Mouse (Mus musculus): ENCODE results near the gene Rnf113a2.

The Rnf113a2 gene

DNA sequence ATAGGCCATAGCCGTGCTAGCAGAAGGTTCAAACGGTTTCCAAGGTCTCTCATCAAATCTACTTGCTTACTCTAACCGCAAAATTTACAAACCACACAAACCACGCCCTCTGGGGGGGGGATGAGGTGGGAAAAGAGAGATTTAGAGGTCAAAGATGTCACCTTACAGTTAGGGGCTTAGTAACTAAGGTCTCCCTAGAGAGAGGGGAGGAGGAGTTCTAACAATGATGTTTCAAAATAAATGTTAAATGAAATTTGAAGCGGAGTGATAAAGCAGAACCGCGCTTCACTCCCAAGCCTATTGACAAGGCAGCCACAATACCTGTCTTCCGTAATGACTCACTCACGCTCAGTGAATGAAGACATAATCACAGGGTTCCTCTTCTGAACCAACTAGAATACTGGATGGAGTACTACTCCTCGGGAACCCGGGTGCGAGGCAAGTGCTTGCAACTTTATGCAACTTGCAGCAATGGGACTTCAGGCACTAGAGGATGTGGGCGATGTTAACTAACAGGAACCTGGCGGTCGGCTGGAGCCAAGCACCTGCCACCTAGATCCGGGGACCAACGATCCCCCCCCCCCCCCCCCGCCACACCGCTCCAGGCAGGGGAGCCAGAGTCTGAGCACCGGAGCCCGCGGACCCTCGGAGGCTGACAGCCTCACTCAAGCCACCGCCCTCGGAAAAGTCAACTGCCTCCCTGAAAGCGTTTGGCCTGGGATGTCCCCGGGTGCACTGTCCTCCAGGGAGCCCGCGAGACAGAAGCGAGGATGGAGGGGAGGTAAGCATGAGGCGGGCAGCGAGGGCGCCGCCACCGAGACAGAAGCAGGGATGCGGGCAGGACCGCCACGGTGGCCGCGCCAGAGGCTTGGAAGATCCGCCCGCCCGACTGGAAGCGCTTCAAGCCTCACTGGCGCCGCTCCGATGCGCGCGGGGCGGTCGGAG lies 8.8 kb upstream of the Rnf113a2 start:
- DNase-seq (ENCODE audit: low read depth, low spot score), result peak; percentile 31

DNA sequence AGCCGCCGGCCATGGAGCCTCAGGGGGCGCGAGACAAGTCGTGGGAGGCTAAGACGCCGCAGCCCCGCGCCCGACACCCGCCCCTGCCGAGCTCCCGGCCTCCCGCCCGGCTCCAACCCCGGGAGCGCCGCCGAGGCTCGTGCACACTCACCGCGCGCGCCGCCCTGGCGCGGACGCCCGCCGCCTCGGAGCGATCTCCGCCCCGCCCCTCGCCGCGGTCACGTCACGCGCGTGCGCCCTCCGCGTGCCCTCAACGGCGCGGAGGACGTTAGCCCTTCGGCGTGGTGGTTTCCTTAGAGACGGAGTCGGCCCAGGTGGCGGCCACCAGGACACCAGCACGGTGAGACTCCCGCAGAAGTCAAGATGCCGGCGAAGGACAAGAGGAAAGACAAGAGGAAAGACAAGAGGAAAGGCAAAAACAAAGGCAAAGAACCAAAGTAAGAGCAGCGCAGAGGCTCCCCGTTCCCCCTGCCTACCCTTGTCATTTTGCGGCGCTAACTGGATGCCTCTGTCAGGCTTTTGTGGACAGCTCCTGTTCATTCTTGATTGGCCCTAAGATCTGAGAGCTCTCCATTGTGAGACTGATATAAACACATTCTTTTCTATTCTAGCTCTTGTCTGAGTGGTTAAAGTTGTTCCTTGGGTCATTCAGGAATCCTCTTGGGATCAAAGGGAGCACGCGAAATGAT lies 8.0 kb upstream of the Rnf113a2 start, which contains the start of the genes Entpd5 and Bbof1:
Gene Entpd5, minus strand, starts transcription at position 211 of the 689 bp plus-strand sequence.
Gene Bbof1, plus strand, starts transcription at position 253 of the 689 bp plus-strand sequence.
- DNase-seq (ENCODE audit: low read depth, low spot score), result peak; percentile 62

- no peak for DNase-seq (ENCODE audit: low read depth, low spot score)
Measured at GRCm38 (mm10) chr12:84417605-84417922, 568 bp downstream of the Rnf113a2 start.

GRCm38 (mm10) chr12:84423990-84424389 lies 7.0 kb downstream of the Rnf113a2 start:
- DNase-seq (ENCODE audit: low read depth, low spot score), result no peak

GRCm38 (mm10) chr12:84429825-84430224 lies 12.8 kb downstream of the Rnf113a2 start:
- DNase-seq (ENCODE audit: low read depth, low spot score), result no peak

DNA sequence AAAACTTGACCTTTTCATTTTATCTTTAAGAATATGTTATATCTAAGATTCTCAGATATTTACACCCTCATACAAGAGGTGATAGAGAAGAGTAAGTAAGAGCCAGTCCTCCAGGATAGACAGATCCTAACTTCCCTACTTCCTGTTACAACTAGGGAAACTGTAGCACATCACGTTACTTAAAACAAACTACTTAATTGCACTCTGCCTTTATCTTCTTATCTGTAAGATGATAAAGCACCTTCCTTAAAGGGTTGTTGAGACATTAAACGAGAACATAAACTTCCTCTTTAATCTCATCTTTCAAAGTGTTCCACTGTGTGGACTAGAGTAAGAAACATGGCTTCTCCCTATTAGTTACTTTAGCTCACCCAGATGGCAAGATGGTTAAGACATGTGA lies 21.7 kb downstream of the Rnf113a2 start:
- no peak for DNase-seq (ENCODE audit: low read depth, low spot score)

DNA sequence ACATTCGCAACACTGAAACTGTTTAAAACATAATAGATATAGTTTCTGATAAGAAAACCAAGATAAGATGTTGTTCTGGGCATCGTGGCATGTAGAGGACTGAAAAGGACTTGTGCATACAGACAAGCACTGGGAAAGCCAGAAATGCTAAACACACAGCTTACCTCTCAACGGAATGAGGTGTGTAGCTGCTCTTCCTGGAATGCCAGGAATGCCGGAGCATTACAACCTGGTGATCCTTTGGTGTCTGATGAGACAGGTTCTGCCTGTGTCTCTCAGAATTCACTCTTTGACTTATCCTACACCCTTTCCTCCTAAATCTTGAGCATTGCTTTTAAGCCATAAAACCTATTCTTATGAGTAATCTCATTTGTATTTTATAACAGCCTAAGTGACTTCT lies 25.5 kb downstream of the Rnf113a2 start:
- DNase-seq (ENCODE audit: low read depth, low spot score), result no peak

DNA sequence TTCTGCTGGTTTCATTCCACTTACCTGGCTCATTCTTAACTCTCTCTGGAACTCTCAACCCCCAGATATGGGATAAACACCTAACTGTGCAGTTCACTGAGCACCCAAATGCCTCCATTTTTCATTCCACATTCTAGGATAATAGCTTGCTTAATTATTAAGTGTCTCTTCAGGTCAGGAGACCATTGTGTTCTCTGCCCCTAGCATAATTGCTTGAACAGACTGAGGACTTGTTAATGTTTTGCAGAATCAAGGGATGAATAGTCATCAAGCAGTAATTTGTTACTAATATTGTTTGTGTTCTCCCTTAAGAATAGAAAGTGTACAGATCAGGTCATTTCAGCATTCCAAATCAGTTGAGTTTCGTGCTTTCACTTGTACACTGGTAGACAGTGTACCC lies 30.4 kb downstream of the Rnf113a2 start:
- DNase-seq (ENCODE audit: low read depth, low spot score), result no peak

DNA sequence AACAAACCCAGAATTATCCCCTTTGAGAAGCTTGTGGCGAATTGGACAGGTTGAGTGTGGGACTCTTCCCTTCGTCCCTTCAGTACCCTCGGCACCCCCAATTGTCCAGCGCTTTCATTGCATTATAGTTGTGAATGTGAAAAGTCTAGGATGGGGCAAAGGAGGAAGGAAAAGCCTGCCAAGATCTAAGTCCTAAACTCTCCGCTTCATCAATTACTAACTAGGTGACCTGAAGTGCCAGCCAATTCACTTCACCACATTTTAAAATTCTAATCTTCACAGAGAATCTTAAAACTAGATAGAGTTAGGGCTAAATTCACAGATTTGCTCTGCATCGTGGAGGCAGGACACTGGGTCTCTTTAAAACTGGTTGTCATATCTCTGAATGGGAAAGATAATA lies 31.2 kb downstream of the Rnf113a2 start:
- DNase-seq (ENCODE audit: low read depth, low spot score), result no peak

DNA sequence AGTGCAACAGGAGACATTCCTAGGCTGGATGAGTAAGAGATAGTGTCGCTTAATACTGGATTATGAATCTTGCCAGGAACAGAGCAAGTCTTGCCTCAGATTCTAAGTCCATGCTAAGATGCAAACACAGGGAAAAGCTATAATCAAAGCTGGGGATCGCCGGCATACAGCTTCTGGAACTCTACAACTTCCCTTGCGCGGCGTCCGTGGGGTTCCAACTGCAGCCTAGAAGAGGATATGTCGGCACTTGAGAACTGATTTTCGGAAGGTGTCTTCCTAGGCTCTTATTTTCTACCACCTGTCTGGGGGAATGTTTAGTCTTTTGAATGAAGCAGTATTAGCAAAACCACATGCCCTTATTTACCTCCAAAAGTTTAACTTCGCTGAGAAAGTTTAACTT lies 32.9 kb downstream of the Rnf113a2 start:
- DNase-seq (ENCODE audit: low read depth, low spot score), result no peak

DNA sequence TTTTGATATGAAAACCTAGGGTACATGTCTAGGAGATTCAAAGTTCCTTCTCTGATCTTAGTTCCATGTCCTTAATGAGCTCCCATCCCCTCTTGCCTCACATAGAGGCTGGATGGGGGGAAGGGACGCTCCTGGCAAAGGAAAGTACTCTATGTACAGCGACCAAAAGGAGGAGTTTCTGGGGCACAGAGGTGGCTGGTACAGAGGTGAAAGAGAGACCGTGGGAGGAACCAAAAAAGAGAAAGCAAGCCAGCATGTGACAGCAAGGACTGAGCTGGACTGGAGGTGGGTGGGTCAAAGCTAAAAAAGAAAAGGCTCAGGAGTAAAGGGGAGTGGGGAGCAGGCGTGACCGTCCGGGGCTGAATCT lies 33.3 kb downstream of the Rnf113a2 start:
- DNase-seq (ENCODE audit: low read depth, low spot score), result no peak

GRCm38 (mm10) chr12:84450718-84451646 lies 34.0 kb downstream of the Rnf113a2 start, which contains the start of the genes Aldh6a1 and Lin52:
Gene Aldh6a1, minus strand, starts transcription at chr12:84451004.
Gene Lin52, plus strand, starts transcription at chr12:84451422.
- DNase-seq (ENCODE audit: low read depth, low spot score), result peak; percentile 98

DNA sequence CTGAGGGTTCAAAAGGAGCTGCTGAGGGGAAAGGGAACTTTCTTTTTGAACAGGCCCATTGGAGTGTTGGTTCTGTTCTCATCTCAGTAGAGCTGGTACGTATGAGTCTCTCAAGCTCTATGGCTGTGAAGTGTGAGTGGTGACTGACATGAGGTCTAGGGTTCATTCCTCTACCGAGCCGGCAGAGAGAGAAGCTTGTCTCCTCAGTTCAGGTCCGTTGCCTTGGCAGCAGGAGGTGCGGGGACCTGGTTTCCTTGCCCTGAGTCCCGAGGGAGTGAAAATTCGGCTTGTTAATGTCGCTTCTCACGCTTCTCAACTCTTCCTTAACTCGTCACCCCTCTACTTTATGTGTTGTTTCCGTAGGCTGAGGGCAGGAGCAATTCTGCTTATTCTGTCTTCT lies 34.8 kb downstream of the Rnf113a2 start:
- no peak for DNase-seq (ENCODE audit: low read depth, low spot score)

DNA sequence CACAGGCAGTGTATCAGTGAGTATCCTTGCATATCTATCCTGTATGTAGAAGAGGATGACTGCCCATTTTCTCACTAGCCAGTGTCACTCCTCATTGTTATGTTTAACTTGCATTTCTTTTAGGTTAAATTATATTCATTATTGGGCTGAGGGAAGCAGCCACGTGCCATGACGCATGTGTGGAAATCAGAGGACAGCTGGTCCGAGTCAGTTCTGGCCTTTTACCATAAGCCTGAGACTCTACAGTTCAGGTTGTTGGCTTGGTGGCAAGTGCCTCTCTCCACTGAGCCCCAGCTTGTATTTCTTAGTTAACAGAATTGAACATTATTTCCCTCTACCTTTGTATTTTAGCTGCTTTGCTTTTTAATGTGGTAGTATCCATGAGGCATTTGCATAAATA lies 39.9 kb downstream of the Rnf113a2 start:
- no peak for DNase-seq (ENCODE audit: low read depth, low spot score)

- DNase-seq (ENCODE audit: low read depth, low spot score), result no peak
Measured at GRCm38 (mm10) chr12:84459845-84460244, 42.8 kb downstream of the Rnf113a2 start.

DNA sequence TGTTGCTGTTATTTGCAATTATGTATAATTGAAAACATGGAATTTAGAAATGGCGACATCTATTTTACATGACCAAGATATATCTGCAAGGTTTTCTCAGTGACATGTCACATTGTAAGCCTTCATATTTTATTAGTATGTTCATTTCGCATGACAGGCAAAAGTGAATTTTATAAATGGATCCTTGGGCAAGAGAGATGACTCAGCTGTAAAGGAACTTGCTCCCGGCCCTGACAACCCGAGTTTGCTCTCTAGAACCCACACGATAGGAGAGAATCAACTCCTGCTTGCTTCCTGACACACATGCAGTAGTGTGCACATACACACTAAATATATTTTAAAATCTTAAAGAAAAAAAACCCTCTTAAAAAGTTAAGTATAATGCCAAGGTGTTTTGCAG lies 44.4 kb downstream of the Rnf113a2 start:
- no peak for DNase-seq (ENCODE audit: low read depth, low spot score)

GRCm38 (mm10) chr12:84462856-84463255 lies 45.9 kb downstream of the Rnf113a2 start:
- DNase-seq (ENCODE audit: low read depth, low spot score), result no peak

Measured in WW6 (cell line).